Mouse (Mus musculus) hindbrain, embryonic 11.5 days (tissue): ENCODE results near the gene Twsg1. TPM values are rescaled to one million over a fixed set of nuclear protein-coding genes. Genes with fewer than 3 reads are reported as not detected.

Source experiments
- ATAC-seq: fragments of 200-750 bp; cut with Nextera tagmentation; 2 replicates; pipeline ENCODE4 v1.8.0; 2017; ENCODE audit warnings: mild to moderate bottlenecking, moderate TSS enrichment, moderate library complexity; ENCODE audit not compliant: low FRiP score
- DNase-seq: peaks from one replicate; pipeline ENCODE4 v3.0.0-alpha.2; 2015; ENCODE audit warnings: low spot score
- H3K27ac ChIP-seq: fragments of 300-500 bp; sonication (generic); 2 replicates; pipeline ENCODE4 v1.5.1; 2014; ENCODE audit warnings: mild to moderate bottlenecking, low read depth, low read length
- H3K27me3 ChIP-seq: fragments of 300-500 bp; sonication (generic); 2 replicates; pipeline ENCODE4 v1.6.1; 2014; ENCODE audit warnings: mild to moderate bottlenecking, low read length, moderate library complexity, mixed read lengths; ENCODE audit not compliant: control insufficient read depth, insufficient read depth
- H3K36me3 ChIP-seq: fragments of 300-500 bp; sonication (generic); 2 replicates; pipeline ENCODE4 v1.6.1; 2014; ENCODE audit warnings: mild to moderate bottlenecking, low read length, moderate library complexity, mixed read lengths; ENCODE audit not compliant: control insufficient read depth, insufficient read depth
- H3K4me1 ChIP-seq: fragments of 300-500 bp; sonication (generic); replicated peaks from 2 replicates; pipeline ENCODE4 v1.6.1; 2014; ENCODE audit warnings: low read length, mixed read lengths; ENCODE audit not compliant: control insufficient read depth, insufficient read depth
- H3K4me2 ChIP-seq: fragments of 300-500 bp; sonication (generic); replicated peaks from 2 replicates; pipeline ENCODE4 v1.6.1; 2014; ENCODE audit warnings: mild to moderate bottlenecking, low read depth, low read length
- H3K4me3 ChIP-seq: fragments of 300-500 bp; sonication (generic); 2 replicates; pipeline ENCODE4 v1.5.1; 2014; ENCODE audit warnings: low read depth, low read length
- H3K9ac ChIP-seq: fragments of 300-500 bp; sonication (generic); 2 replicates; pipeline ENCODE4 v1.6.1; 2014; ENCODE audit warnings: low read depth, low read length
- H3K9me3 ChIP-seq: fragments of 300-500 bp; sonication (generic); 2 replicates; pipeline ENCODE4 v1.6.1; 2016; ENCODE audit warnings: low read length; ENCODE audit not compliant: control insufficient read depth
- WGBS: fragments of 180-500 bp; shearing (Covaris S2); extraction: QIAGEN DNeasy Blood & Tissue Kit; methylation state at CpG from one replicate; pipeline ENCODE4 v1.1.7; 2014; 5-methylcytosine and 5-hydroxymethylcytosine counted together
- polyA plus RNA-seq: library from polyadenylated mRNA; unstranded; fragments of >200 nt; fragmentation: Nextera tagmentation; extraction: Ambion mirVana; gene quantifications from 2 replicates; pipeline ENCODE4 v1.2.1, GENCODE M21; 2014

Twsg1 gene
- polyA plus RNA-seq, 1 experiment from 2014 or later, result 85.9 TPM

GRCm38 (mm10) chr17:65941275-65941674 lies 9.8 kb downstream of the Twsg1 start:
- no peak for ATAC-seq
- peaks cover 3% of the 10 kb centered on the region for H3K36me3 ChIP-seq
- no peak for DNase-seq
- 91% methylated on average over 6 of the region's 6 CpGs for WGBS
- no peak overlapping the region for H3K4me2 ChIP-seq
- H3K9me3 ChIP-seq, result no peaks in the 10 kb centered on the region
- H3K4me1 ChIP-seq, result no peaks in the 10 kb centered on the region
- H3K9ac ChIP-seq, result no peak overlapping the region
- H3K27ac ChIP-seq, result no peak overlapping the region
- H3K27me3 ChIP-seq, result no peaks in the 10 kb centered on the region
- H3K4me3 ChIP-seq, result no peak overlapping the region

GRCm38 (mm10) chr17:65940221-65940620 lies 10.8 kb downstream of the Twsg1 start:
- 73% methylated on average over 12 of the region's 12 CpGs for WGBS
- ATAC-seq (no peak), DNase-seq (no peak)
- no peak overlapping the region for H3K4me3 ChIP-seq
- H3K9ac ChIP-seq, result no peak overlapping the region
- peaks cover 3% of the 10 kb centered on the region for H3K36me3 ChIP-seq
- H3K4me2 ChIP-seq, result no peak overlapping the region
- no peaks in the 10 kb centered on the region for H3K4me1 ChIP-seq
- H3K9me3 ChIP-seq, result no peaks in the 10 kb centered on the region
- no peak overlapping the region for H3K27ac ChIP-seq
- no peaks in the 10 kb centered on the region for H3K27me3 ChIP-seq

- peaks cover 3% of the 10 kb centered on the region for H3K36me3 ChIP-seq
- H3K27ac ChIP-seq, result no peak overlapping the region
- H3K4me2 ChIP-seq, result no peak overlapping the region
- ATAC-seq, result no peak
- no peaks in the 10 kb centered on the region for H3K4me1 ChIP-seq
- no peaks in the 10 kb centered on the region for H3K9me3 ChIP-seq
- no peak overlapping the region for H3K9ac ChIP-seq
- DNase-seq, result no peak
- no peak overlapping the region for H3K4me3 ChIP-seq
- H3K27me3 ChIP-seq, result no peaks in the 10 kb centered on the region
- WGBS, result 64% methylated on average over 14 of the region's 14 CpGs
Observed at GRCm38 (mm10) chr17:65939461-65940192, 11.4 kb downstream of the Twsg1 start.

GRCm38 (mm10) chr17:65937671-65938070 lies 13.4 kb downstream of the Twsg1 start:
- 93% methylated on average over 9 of the region's 9 CpGs for WGBS
- ATAC-seq (no peak), DNase-seq (no peak)
- Histone ChIP-seq H3K27ac (no peak overlapping the region), H3K4me2 (no peak overlapping the region), H3K27me3 (no peaks in the 10 kb centered on the region), H3K36me3 (peaks cover 5% of the 10 kb centered on the region), H3K9me3 (no peaks in the 10 kb centered on the region), H3K4me1 (no peaks in the 10 kb centered on the region), H3K4me3 (no peak overlapping the region), H3K9ac (no peak overlapping the region)

GRCm38 (mm10) chr17:65933741-65934140 lies 17.3 kb downstream of the Twsg1 start:
- Histone ChIP-seq H3K9ac (no peak overlapping the region), H3K4me2 (no peak overlapping the region), H3K4me3 (no peak overlapping the region), H3K27ac (no peak overlapping the region), H3K36me3 (peaks cover 5% of the 10 kb centered on the region), H3K27me3 (no peaks in the 10 kb centered on the region), H3K4me1 (0 out of 2 replicates have a peak, but pooled peaks cover 2% of the 10 kb centered on the region), H3K9me3 (no peaks in the 10 kb centered on the region)
- ATAC-seq (no peak), DNase-seq (no peak)
- 95% methylated on average over 2 of the region's 2 CpGs for WGBS

GRCm38 (mm10) chr17:65931525-65931924 lies 19.5 kb downstream of the Twsg1 start:
- Histone ChIP-seq H3K4me1 (0 out of 2 replicates have a peak, but pooled peaks cover 2% of the 10 kb centered on the region), H3K27me3 (no peaks in the 10 kb centered on the region), H3K27ac (peak overlapping the region; percentile 2; the same call in 1 of the 2 replicates), H3K4me2 (no peak overlapping the region), H3K9me3 (no peaks in the 10 kb centered on the region), H3K36me3 (peaks cover 2% of the 10 kb centered on the region; the same call in 1 of the 2 replicates), H3K4me3 (no peak overlapping the region), H3K9ac (no peak overlapping the region)
- WGBS, result 50% methylated on average over 6 of the region's 6 CpGs
- peak; percentile 61; the same call in 1 of the 2 replicates for ATAC-seq
- DNase-seq, result peak; percentile 49

GRCm38 (mm10) chr17:65930960-65931359 lies 20.1 kb downstream of the Twsg1 start:
- H3K9me3 ChIP-seq, result no peaks in the 10 kb centered on the region
- 0 out of 2 replicates have a peak, but pooled peaks cover 2% of the 10 kb centered on the region for H3K4me1 ChIP-seq
- no peak overlapping the region for H3K4me2 ChIP-seq
- WGBS, result 87% methylated on average over 6 of the region's 6 CpGs
- no peak overlapping the region for H3K27ac ChIP-seq
- DNase-seq (no peak), ATAC-seq (no peak; the same call in 1 of the 2 replicates)
- no peak overlapping the region for H3K9ac ChIP-seq
- H3K27me3 ChIP-seq, result no peaks in the 10 kb centered on the region
- peaks cover 2% of the 10 kb centered on the region; the same call in 1 of the 2 replicates for H3K36me3 ChIP-seq
- H3K4me3 ChIP-seq, result no peak overlapping the region

GRCm38 (mm10) chr17:65930158-65930826 lies 20.7 kb downstream of the Twsg1 start:
- no peak for ATAC-seq
- no peak overlapping the region for H3K4me3 ChIP-seq
- no peak overlapping the region for H3K4me2 ChIP-seq
- H3K9me3 ChIP-seq, result no peaks in the 10 kb centered on the region
- H3K36me3 ChIP-seq, result peaks cover 2% of the 10 kb centered on the region; the same call in 1 of the 2 replicates
- no peaks in the 10 kb centered on the region for H3K27me3 ChIP-seq
- 89% methylated on average over 7 of the region's 7 CpGs for WGBS
- H3K4me1 ChIP-seq, result 0 out of 2 replicates have a peak, but pooled peaks cover 2% of the 10 kb centered on the region
- no peak overlapping the region for H3K27ac ChIP-seq
- no peak overlapping the region for H3K9ac ChIP-seq
- no peak for DNase-seq
